8 mouse cellular contexts compared by ENCODE assay signal in the genomic region with DNA sequence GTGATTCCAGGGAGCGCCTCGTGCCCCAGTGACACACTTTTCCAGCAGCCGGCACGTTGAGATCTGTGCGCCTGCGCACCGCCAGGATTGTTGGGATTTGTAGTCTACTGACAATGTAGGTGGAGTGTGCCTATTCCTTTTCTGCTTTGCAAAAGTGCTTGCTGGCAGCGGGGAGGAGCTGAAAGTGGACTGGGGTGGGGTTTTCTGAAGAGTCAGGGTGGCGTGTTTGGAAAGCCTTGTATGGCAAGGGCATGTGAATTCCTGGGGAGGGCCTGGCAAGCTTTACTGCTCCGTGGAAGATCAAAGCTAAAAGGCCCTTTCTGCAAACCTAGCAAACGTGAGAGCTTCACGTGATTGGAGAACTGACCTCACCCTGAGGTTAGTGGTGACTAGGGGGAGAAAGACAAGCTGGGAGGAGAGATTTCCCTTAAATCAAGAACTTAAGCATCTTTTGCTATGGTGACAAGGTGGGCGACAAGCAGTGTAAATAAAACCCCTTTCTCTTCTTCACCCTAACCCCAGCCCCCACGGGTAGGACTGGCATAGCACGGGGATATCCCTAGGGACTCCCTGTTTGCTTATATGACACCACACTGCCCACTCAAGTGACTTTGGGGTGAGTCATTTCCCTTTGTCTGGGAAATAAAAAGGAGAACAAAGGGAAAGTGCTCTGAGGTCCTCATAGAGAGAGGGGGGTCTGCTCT. TPM values are rescaled to one million over a fixed set of nuclear protein-coding genes. Genes with fewer than 3 reads are reported as not detected.
DNase-seq lines count a peak whose midpoint lies in the region; ATAC-seq lines count a peak whose summit lies in the region.

No protein-coding gene starts in this region.

- DNase-seq in Muller cell, postnatal 12 days (ENCODE audit: inconsistent ontology term) = peak; percentile 99
- DNase-seq in cerebellum, adult 9-11 months = peak; percentile 100
- DNase-seq in frontal cortex, adult 2 months (ENCODE audit: extremely low spot score in 1 of 2, low spot score in 1 of 2) = peak; percentile 100
- DNase-seq in hindbrain, embryonic 11.5 days (ENCODE audit: low spot score) = peak; percentile 93
- DNase-seq in layer of hippocampus, postnatal 14 days (ENCODE audit: low spot score in 2 of 2) = peak; percentile 99 to 100
- peak; percentile 98 for DNase-seq in lung, postnatal 14 days
- peak; percentile 99 for DNase-seq in ovary, postnatal 36 days (ENCODE audit: low spot score)
- DNase-seq in thymus, postnatal 14 days = peak; percentile 90

- H3K27ac ChIP-seq in hindbrain, embryonic 11.5 days (ENCODE audit: low read depth, low read length) = 0 out of 2 replicates have a peak overlapping the region, but pooled peaks have one; percentile 33

- peak overlapping the region; percentile 22 for H3K4me3 ChIP-seq in hindbrain, embryonic 11.5 days (ENCODE audit: low read depth, low read length)

- H3K27me3 ChIP-seq in hindbrain, embryonic 11.5 days (ENCODE audit: control insufficient read depth, insufficient read depth, low read length) = no peaks in the 10 kb centered on the region

- no peaks in the 10 kb centered on the region for H3K36me3 ChIP-seq in hindbrain, embryonic 11.5 days (ENCODE audit: control insufficient read depth, insufficient read depth, low read length)

- H3K4me1 ChIP-seq in hindbrain, embryonic 11.5 days (replicated peaks; ENCODE audit: control insufficient read depth, insufficient read depth, low read length) = peaks cover 12% of the 10 kb centered on the region

- no peaks in the 10 kb centered on the region for H3K9me3 ChIP-seq in hindbrain, embryonic 11.5 days (ENCODE audit: control insufficient read depth, low read length)

- H3K4me2 ChIP-seq in hindbrain, embryonic 11.5 days (replicated peaks; ENCODE audit: low read depth, low read length) = peak overlapping the region; percentile 63

- peak overlapping the region; percentile 32; the same call in 1 of the 2 replicates for H3K9ac ChIP-seq in hindbrain, embryonic 11.5 days (ENCODE audit: low read depth, low read length)

- no peak; the same call in 1 of the 2 replicates for ATAC-seq in hindbrain, embryonic 11.5 days (ENCODE audit: low FRiP score)

- 11% methylated on average over 15 of the region's 15 CpGs for WGBS in hindbrain, embryonic 11.5 days

RNA-seq across cellular contexts. Expression of gene Nr1d1, which starts 0.4 kb away (rescaled TPM):
- 124 and 126 TPM in 2 replicates for polyA plus RNA-seq in frontal cortex, adult 2 months (2012; rRNA removed)
- polyA plus RNA-seq in hindbrain, embryonic 11.5 days (2014; fragmentation: Nextera tagmentation; extraction: Ambion mirVana) = 0.92 and 1.4 TPM in 2 replicates
- total RNA-seq in layer of hippocampus, postnatal 14 days (2021) = 10 to 100 TPM; 53.3 to 65.3 TPM

RNA-seq across cellular contexts. Expression of gene Msl1, which starts 19.8 kb away (rescaled TPM):
- polyA plus RNA-seq in frontal cortex, adult 2 months (2012; rRNA removed) = 112 and 123 TPM in 2 replicates
- 25.0 and 28.0 TPM in 2 replicates for polyA plus RNA-seq in hindbrain, embryonic 11.5 days (2014; fragmentation: Nextera tagmentation; extraction: Ambion mirVana)
- 100 to 1,000 TPM; 149 to 161 TPM for total RNA-seq in layer of hippocampus, postnatal 14 days (2021)

RNA-seq across cellular contexts. Expression of gene Casc3, which starts 29.2 kb away (rescaled TPM):
- polyA plus RNA-seq in frontal cortex, adult 2 months (2012; rRNA removed) = 47.8 TPM in 2 replicates
- 44.6 and 49.6 TPM in 2 replicates for polyA plus RNA-seq in hindbrain, embryonic 11.5 days (2014; fragmentation: Nextera tagmentation; extraction: Ambion mirVana)
- total RNA-seq in layer of hippocampus, postnatal 14 days (2021) = 10 to 100 TPM; 56.7 to 59.7 TPM

RNA-seq across cellular contexts. Expression of gene Thra, which starts 35.1 kb away (rescaled TPM):
- 770 and 851 TPM in 2 replicates for polyA plus RNA-seq in frontal cortex, adult 2 months (2012; rRNA removed)
- polyA plus RNA-seq in hindbrain, embryonic 11.5 days (2014; fragmentation: Nextera tagmentation; extraction: Ambion mirVana) = 34.7 and 41.4 TPM in 2 replicates
- total RNA-seq in layer of hippocampus, postnatal 14 days (2021) = 1,000 to 10,000 TPM; 1,264 to 1,291 TPM

RNA-seq across cellular contexts. Expression of gene Med24, which starts 46.3 kb away (rescaled TPM):
- 137 and 157 TPM in 2 replicates for polyA plus RNA-seq in frontal cortex, adult 2 months (2012; rRNA removed)
- polyA plus RNA-seq in hindbrain, embryonic 11.5 days (2014; fragmentation: Nextera tagmentation; extraction: Ambion mirVana) = 47.3 and 60.8 TPM in 2 replicates
- 100 to 1,000 TPM; 109 to 110 TPM for total RNA-seq in layer of hippocampus, postnatal 14 days (2021)

Comparison
In these comparisons a context has a peak if more than half of its experiments do, and no peak if none do; other contexts are left out.
1. RNA of gene Nr1d1, which starts 0.4 kb away (polyA plus RNA-seq): 124 to 126 TPM in frontal cortex, adult 2 months; 0.92 to 1.4 TPM in hindbrain, embryonic 11.5 days; every median in the first group is over 10 times any median in the second.
2. Peak in every context shown above with its lines, with median percentiles within 50 percentile points of each other: DNase-seq.